ENCODE assay signal across 8 mouse cellular contexts in genomic region chr11:102393238-102393634, GRCm38 (mm10). TPM values are rescaled to one million over a fixed set of nuclear protein-coding genes. Genes with fewer than 3 reads are reported as not detected.
DNase-seq lines count a peak whose midpoint lies in the region; ATAC-seq lines count a peak whose summit lies in the region.

TSS of gene Rundc3a (plus strand) at chr11:102393403.

- peaks cover 23% of the 10 kb centered on the region for H3K4me1 ChIP-seq in megakaryocyte, embryonic 14.5 days

- peaks cover 74% of the 10 kb centered on the region for H3K27me3 ChIP-seq in megakaryocyte, embryonic 14.5 days (replicated peaks)

- H3K4me3 ChIP-seq in megakaryocyte, embryonic 14.5 days (replicated peaks): peak within 1 kb of the TSS; percentile 89

- no peaks in the 10 kb centered on the region for H3K36me3 ChIP-seq in megakaryocyte, embryonic 14.5 days (replicated peaks; ENCODE audit: low read length)

- H3K9me3 ChIP-seq in megakaryocyte, embryonic 14.5 days: no peaks in the 10 kb centered on the region

- ATAC-seq in inflammation-experienced regulatory T-cells, adult 6 months: peak; percentile 52

- peak; percentile 72 for DNase-seq in T-cell, adult 2 months (ENCODE audit: low spot score)
- peak; percentile 100 for DNase-seq in cerebellum, postnatal 10 days
- peak; percentile 48 for DNase-seq in gastrocnemius, adult 18-20 months (ENCODE audit: low spot score)
- DNase-seq in left cerebral cortex, adult 9 months (ENCODE audit: low spot score in 2 of 2): peak; percentile 88 to 95
- peak; percentile 98 for DNase-seq in right cerebral cortex, postnatal 10 days (ENCODE audit: low spot score in 2 of 2)
- no peak for DNase-seq in c-Kit-positive CD71-positive TER-119-positive erythroid progenitor cells, embryonic 14.5 days (ENCODE audit: low spot score)

RNA-seq across cellular contexts. Expression of gene Rundc3a, which starts in this region (rescaled TPM):
- not detected for total RNA-seq in gastrocnemius, adult 18-20 months (2021)
- 1 to 10 TPM; 1.8 to 3.2 (median 2.0) TPM for polyA plus RNA-seq in inflammation-experienced regulatory T-cells, adult 6 months (2017; shearing (Covaris generic))
- polyA plus RNA-seq in megakaryocyte, embryonic 14.5 days (2012; ENCODE audit: insufficient read depth, low replicate concordance): 3.8 and 6.6 TPM in 2 replicates

Comparison
In these comparisons a context has a peak if more than half of its experiments do, and no peak if none do; other contexts are left out.
1. Peak in DNase-seq in gastrocnemius, adult 18-20 months; RNA of the gene not detected or under 1 TPM.